Mouse (Mus musculus) forebrain, embryonic 11.5 days (tissue): Measurements from ENCODE around the gene D1Ertd622e. TPM values are rescaled to one million over a fixed set of nuclear protein-coding genes. Genes with fewer than 3 reads are reported as not detected.
"Not testable (repeated sequence)": the region's sequence is repeated elsewhere in the genome, so short reads cannot be mapped to it uniquely, and the experiment has no call there.

Source experiments
- ATAC-seq: fragments of 200-750 bp; cut with Nextera tagmentation; replicated peaks from 2 replicates; pipeline ENCODE4 v1.8.0; 2017; ENCODE audit warnings: moderate TSS enrichment; ENCODE audit not compliant: low FRiP score
- DNase-seq: peaks from one replicate; pipeline ENCODE4 v3.0.0-alpha.2; 2017; ENCODE audit warnings: low spot score
- H3K27ac ChIP-seq: fragments of 300-500 bp; sonication (generic); 2 replicates; pipeline ENCODE4 v1.5.1; 2014; ENCODE audit warnings: low read depth, low read length
- H3K27me3 ChIP-seq: fragments of 300-500 bp; sonication (generic); 2 replicates; pipeline ENCODE4 v1.6.1; 2014; ENCODE audit warnings: mild to moderate bottlenecking, low read length, mixed read lengths; ENCODE audit not compliant: control insufficient read depth, insufficient read depth
- H3K36me3 ChIP-seq: fragments of 300-500 bp; sonication (generic); 2 replicates; pipeline ENCODE4 v1.6.1; 2014; ENCODE audit warnings: mild to moderate bottlenecking, low read length, moderate library complexity, mixed read lengths; ENCODE audit not compliant: control insufficient read depth, insufficient read depth
- H3K4me1 ChIP-seq: fragments of 300-500 bp; sonication (generic); replicated peaks from 2 replicates; pipeline ENCODE4 v1.6.1; 2014; ENCODE audit warnings: low read length, mixed read lengths; ENCODE audit not compliant: control insufficient read depth, insufficient read depth
- H3K4me2 ChIP-seq: fragments of 300-500 bp; sonication (generic); 2 replicates; pipeline ENCODE4 v1.6.1; 2014; ENCODE audit warnings: low read depth, mild to moderate bottlenecking, low read length, moderate library complexity, mixed read lengths; ENCODE audit not compliant: severe bottlenecking
- H3K4me3 ChIP-seq: fragments of 300-500 bp; sonication (generic); 2 replicates; pipeline ENCODE4 v1.5.1; 2014; ENCODE audit warnings: low read depth, low read length
- H3K9ac ChIP-seq: fragments of 300-500 bp; sonication (generic); 2 replicates; pipeline ENCODE4 v1.6.1; 2014; ENCODE audit warnings: low read length
- H3K9me3 ChIP-seq: fragments of 300-500 bp; sonication (generic); 2 replicates; pipeline ENCODE4 v1.6.1; 2016; ENCODE audit warnings: low read length, mixed read lengths; ENCODE audit not compliant: control insufficient read depth
- WGBS: fragments of 180-500 bp; shearing (Covaris S2); extraction: QIAGEN DNeasy Blood & Tissue Kit; methylation state at CpG from one replicate; pipeline ENCODE4 v1.1.7; 2014; 5-methylcytosine and 5-hydroxymethylcytosine counted together
- polyA plus RNA-seq: library from polyadenylated mRNA; unstranded; fragments of >200 nt; fragmentation: Nextera tagmentation; extraction: Ambion mirVana; gene quantifications from 2 replicates; pipeline ENCODE4 v1.2.1, GENCODE M21; 2014

Gene D1Ertd622e
- polyA plus RNA-seq, 1 experiment from 2014 or later = 46.8 TPM

DNA sequence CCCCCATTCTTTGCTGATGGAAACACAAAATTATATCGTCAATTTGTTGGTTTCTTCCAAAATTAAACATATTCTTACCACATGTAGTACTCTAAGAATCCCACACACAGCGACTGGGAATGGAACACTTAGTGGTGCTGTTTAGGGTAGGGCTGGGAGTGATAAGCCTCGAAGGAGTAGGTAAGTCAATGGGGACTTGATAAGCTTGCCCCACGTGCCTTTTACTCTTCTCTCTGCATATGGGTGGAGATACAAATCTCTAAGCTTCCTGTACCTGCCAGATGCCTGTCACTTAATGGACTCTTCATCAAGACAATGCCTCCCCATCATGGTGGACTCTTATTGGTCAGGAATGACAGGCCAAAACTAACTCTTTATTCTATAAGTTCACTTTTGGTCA lies 78.8 kb downstream of the D1Ertd622e start:
- Histone ChIP-seq H3K9ac (no peak overlapping the region), H3K4me1 (no peaks in the 10 kb centered on the region)
- 87% methylated on average over 4 of the region's 4 CpGs for WGBS

GRCm38 (mm10) chr1:97580680-97581079 lies 81.2 kb downstream of the D1Ertd622e start:
- H3K36me3 ChIP-seq, H3K4me2 ChIP-seq, H3K27ac ChIP-seq, H3K9ac ChIP-seq, H3K27me3 ChIP-seq, DNase-seq, H3K4me3 ChIP-seq, H3K9me3 ChIP-seq, H3K4me1 ChIP-seq, ATAC-seq: not testable (repeated sequence)

More for the DNA sequence above, 78.8 kb downstream of the D1Ertd622e start:
- Histone ChIP-seq H3K4me2 (no peak overlapping the region), H3K27ac (no peak overlapping the region), H3K36me3 (no peaks in the 10 kb centered on the region), H3K4me3 (no peak overlapping the region), H3K27me3 (no peaks in the 10 kb centered on the region), H3K9me3 (no peaks in the 10 kb centered on the region)
- ATAC-seq (no peak), DNase-seq (no peak)

GRCm38 (mm10) chr1:97580270-97580669 lies 81.6 kb downstream of the D1Ertd622e start:
- no peaks in the 10 kb centered on the region for H3K36me3 ChIP-seq
- H3K9ac ChIP-seq = no peak overlapping the region
- H3K9me3 ChIP-seq = no peaks in the 10 kb centered on the region
- DNase-seq = no peak
- H3K4me1 ChIP-seq = no peaks in the 10 kb centered on the region
- H3K4me3 ChIP-seq = no peak overlapping the region
- no peak for ATAC-seq
- H3K27me3 ChIP-seq = no peaks in the 10 kb centered on the region
- no peak overlapping the region for H3K4me2 ChIP-seq
- WGBS = 83% methylated on average over 3 of the region's 3 CpGs
- no peak overlapping the region for H3K27ac ChIP-seq

DNA sequence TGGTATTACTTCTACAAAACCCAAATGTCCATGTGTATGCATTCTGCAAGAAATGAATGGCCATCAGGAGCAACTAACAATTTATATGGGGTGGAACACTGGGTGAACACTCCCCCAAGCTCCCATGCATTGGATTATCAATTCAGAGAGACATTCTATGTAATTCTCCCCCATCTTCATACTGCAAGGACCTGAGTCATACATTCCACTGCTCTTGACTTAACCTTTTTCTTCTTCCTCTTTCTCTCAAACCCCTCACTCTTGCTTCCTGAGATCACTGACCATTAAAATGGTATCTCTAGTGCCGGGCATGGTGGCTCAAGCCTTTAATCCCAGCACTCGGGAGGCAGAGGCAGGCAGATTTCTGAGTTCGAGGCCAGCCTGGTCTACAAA lies 83.9 kb downstream of the D1Ertd622e start:
- Histone ChIP-seq H3K4me1 (no peaks in the 10 kb centered on the region), H3K36me3 (no peaks in the 10 kb centered on the region), H3K9me3 (no peaks in the 10 kb centered on the region), H3K27me3 (no peaks in the 10 kb centered on the region), H3K4me3 (no peak overlapping the region), H3K9ac (no peak overlapping the region), H3K27ac (no peak overlapping the region), H3K4me2 (no peak overlapping the region)
- ATAC-seq (no peak), DNase-seq (no peak)
- 96% methylated on average over 3 of the region's 3 CpGs for WGBS

- ATAC-seq = no peak
- Histone ChIP-seq H3K9ac (no peak overlapping the region), H3K4me1 (no peaks in the 10 kb centered on the region), H3K9me3 (no peaks in the 10 kb centered on the region), H3K27ac (no peak overlapping the region), H3K4me3 (no peak overlapping the region), H3K4me2 (no peak overlapping the region), H3K36me3 (no peaks in the 10 kb centered on the region), H3K27me3 (no peaks in the 10 kb centered on the region)
- 91% methylated on average over 2 of the region's 2 CpGs for WGBS
- DNase-seq = no peak
Observed at GRCm38 (mm10) chr1:97577062-97578024, 84.5 kb downstream of the D1Ertd622e start.

GRCm38 (mm10) chr1:97576576-97576975 lies 85.3 kb downstream of the D1Ertd622e start:
- Histone ChIP-seq H3K4me1 (no peaks in the 10 kb centered on the region), H3K9ac (no peak overlapping the region), H3K4me2 (no peak overlapping the region), H3K27me3 (no peaks in the 10 kb centered on the region), H3K36me3 (no peaks in the 10 kb centered on the region), H3K4me3 (no peak overlapping the region), H3K9me3 (no peaks in the 10 kb centered on the region), H3K27ac (no peak overlapping the region)
- DNase-seq (no peak), ATAC-seq (no peak)
- 87% methylated on average over 3 of the region's 3 CpGs for WGBS

- 54% methylated on average over 9 of the region's 9 CpGs for WGBS
- Histone ChIP-seq H3K9me3 (no peaks in the 10 kb centered on the region), H3K27me3 (no peaks in the 10 kb centered on the region), H3K4me1 (0 out of 2 replicates have a peak, but pooled peaks cover 3% of the 10 kb centered on the region), H3K4me2 (no peak overlapping the region), H3K27ac (no peak overlapping the region), H3K4me3 (no peak overlapping the region), H3K9ac (no peak overlapping the region), H3K36me3 (no peaks in the 10 kb centered on the region)
- no peak for DNase-seq
- peak; percentile 58 for ATAC-seq
Observed at GRCm38 (mm10) chr1:97570814-97571213, 91.1 kb downstream of the D1Ertd622e start.

GRCm38 (mm10) chr1:97567956-97568355 lies 93.9 kb downstream of the D1Ertd622e start:
- H3K27ac ChIP-seq = no peak overlapping the region
- H3K27me3 ChIP-seq = no peaks in the 10 kb centered on the region
- H3K9me3 ChIP-seq = no peaks in the 10 kb centered on the region
- DNase-seq = no peak
- no peak overlapping the region for H3K4me3 ChIP-seq
- H3K36me3 ChIP-seq = no peaks in the 10 kb centered on the region
- ATAC-seq = no peak
- H3K4me1 ChIP-seq = 0 out of 2 replicates have a peak, but pooled peaks cover 3% of the 10 kb centered on the region
- 94% methylated on average over 4 of the region's 4 CpGs for whole genome bisulfite sequencing
- no peak overlapping the region for H3K4me2 ChIP-seq
- H3K9ac ChIP-seq = no peak overlapping the region

DNA sequence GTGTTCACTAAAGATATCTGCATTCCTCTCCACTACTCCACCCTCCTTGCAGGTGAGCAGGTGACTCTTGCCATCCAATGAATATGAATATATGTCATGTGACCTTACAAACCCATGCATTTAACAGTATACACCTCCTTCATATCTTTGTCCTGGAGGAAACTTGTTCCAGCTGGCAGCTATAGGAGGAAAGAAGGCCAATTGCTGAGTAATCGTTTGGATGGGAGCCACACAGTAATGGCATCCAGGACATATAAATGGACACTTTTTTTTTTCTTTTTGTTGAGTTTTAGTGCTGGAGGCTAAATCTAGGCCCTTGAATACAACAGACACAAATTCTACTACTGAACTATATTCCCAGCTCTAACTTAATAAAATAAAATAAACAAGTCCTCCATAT lies 97.2 kb downstream of the D1Ertd622e start:
- Histone ChIP-seq H3K27ac (no peak overlapping the region), H3K4me1 (no peaks in the 10 kb centered on the region), H3K4me3 (no peak overlapping the region), H3K4me2 (no peak overlapping the region), H3K27me3 (no peaks in the 10 kb centered on the region), H3K9ac (no peak overlapping the region), H3K9me3 (no peaks in the 10 kb centered on the region), H3K36me3 (no peaks in the 10 kb centered on the region)
- ATAC-seq (no peak), DNase-seq (no peak)
- WGBS = 93% methylated on average over 1 of the region's 1 CpGs
